Mouse (Mus musculus): ENCODE measurements at regions not wholly inside any gene's neighbourhood (a gene's known extent, or its start where the extent isn't known, plus 50 kb on each side); places are given as distances from the start of the nearest gene placed in this dataset.

DNA sequence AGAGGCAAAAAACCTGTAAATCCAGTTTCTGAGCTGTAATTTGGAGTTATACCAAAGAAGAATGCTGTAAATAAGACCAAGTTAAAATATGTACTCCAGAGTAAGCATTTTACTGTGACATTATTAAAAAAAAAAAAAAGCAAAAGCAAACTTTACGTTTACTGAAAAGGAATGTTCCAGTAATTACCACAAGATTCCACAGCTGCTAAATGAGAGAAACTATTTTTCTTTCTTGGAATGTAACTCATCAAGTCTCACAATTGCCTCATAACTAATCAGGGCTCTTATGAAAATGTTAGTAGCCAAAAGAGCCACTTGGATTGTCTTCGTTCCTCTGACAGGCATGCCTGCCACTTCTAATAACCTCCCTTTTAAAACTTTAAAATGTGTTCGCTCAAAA is 210.5 kb upstream of the Cited2 start:
- no peak overlapping the region for H3K27ac ChIP-seq (replicated peaks; ENCODE audit: low read depth, low read length)
- no peak overlapping the region for H3K4me2 ChIP-seq (ENCODE audit: low read depth, severe bottlenecking)
- no peak for ATAC-seq (ENCODE audit: insufficient number of reproducible peaks, low FRiP score, low TSS enrichment, low read depth)
- H3K4me1 ChIP-seq (ENCODE audit: control insufficient read depth, insufficient read depth, low read length): no peaks in the 10 kb centered on the region
- no peaks in the 10 kb centered on the region for H3K9me3 ChIP-seq (ENCODE audit: control insufficient read depth, low read length)
- no peaks in the 10 kb centered on the region for H3K36me3 ChIP-seq (ENCODE audit: control insufficient read depth, insufficient read depth, low read length)
- no peak for DNase-seq (ENCODE audit: low spot score)
- 55% methylated on average over 3 of the region's 3 CpGs for WGBS
- H3K4me3 ChIP-seq (ENCODE audit: low read depth, low read length): no peak overlapping the region
- H3K27me3 ChIP-seq (ENCODE audit: control insufficient read depth, insufficient read depth, low read length): no peaks in the 10 kb centered on the region
- no peak overlapping the region for H3K9ac ChIP-seq (ENCODE audit: low read length)

DNA sequence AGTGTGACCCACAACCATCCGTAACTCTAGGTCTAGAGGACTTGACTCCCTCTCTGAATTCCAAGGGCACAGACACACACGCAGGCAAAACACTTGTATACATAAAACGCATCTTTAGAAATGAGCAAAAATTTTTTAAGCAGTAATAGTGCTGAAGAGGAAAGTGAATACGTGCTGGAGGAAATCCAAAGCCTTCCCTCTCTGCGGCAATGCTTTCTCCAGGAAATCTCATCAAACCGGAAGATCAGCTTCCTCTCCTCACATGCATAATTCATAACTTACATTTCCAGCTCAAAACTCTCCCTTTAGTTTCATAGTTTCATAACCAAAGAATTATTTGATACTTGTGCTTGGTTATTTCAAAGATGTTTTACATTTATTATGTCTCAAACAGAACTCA is 209.3 kb upstream of the Cited2 start:
- Histone ChIP-seq H3K4me2 (ENCODE audit: low read depth, severe bottlenecking) (no peak overlapping the region), H3K27ac (replicated peaks; ENCODE audit: low read depth, low read length) (no peak overlapping the region), H3K36me3 (ENCODE audit: control insufficient read depth, insufficient read depth, low read length) (no peaks in the 10 kb centered on the region), H3K4me1 (ENCODE audit: control insufficient read depth, insufficient read depth, low read length) (no peaks in the 10 kb centered on the region), H3K9me3 (ENCODE audit: control insufficient read depth, low read length) (no peaks in the 10 kb centered on the region), H3K27me3 (ENCODE audit: control insufficient read depth, insufficient read depth, low read length) (no peaks in the 10 kb centered on the region), H3K4me3 (ENCODE audit: low read depth, low read length) (no peak overlapping the region), H3K9ac (ENCODE audit: low read length) (no peak overlapping the region)
- ATAC-seq (ENCODE audit: insufficient number of reproducible peaks, low FRiP score, low TSS enrichment, low read depth) (no peak), DNase-seq (ENCODE audit: low spot score) (no peak)
- WGBS: 94% methylated on average over 6 of the region's 6 CpGs

DNA sequence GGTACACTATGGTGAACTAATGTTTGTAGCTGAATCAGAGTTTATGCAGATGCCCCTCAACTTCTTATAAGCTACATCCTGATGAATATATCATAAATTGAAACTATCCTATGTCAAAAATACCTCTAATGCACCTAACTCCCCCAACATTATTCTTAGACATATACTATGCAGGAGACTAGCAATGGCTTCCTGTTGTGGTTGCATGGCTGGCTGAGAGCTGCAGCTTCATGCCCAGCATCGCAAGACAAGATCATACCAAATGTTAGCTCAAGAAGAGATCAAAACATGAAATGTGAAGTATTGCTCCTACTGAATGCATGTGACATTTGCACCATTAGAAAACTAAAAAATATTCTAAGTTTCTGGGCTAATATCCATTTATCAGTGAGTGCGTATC is 206.9 kb upstream of the Cited2 start:
- Histone ChIP-seq H3K4me1 (ENCODE audit: control insufficient read depth, insufficient read depth, low read length) (no peaks in the 10 kb centered on the region), H3K4me2 (ENCODE audit: low read depth, severe bottlenecking) (no peak overlapping the region), H3K36me3 (ENCODE audit: control insufficient read depth, insufficient read depth, low read length) (no peaks in the 10 kb centered on the region), H3K9ac (ENCODE audit: low read length) (no peak overlapping the region), H3K27ac (replicated peaks; ENCODE audit: low read depth, low read length) (no peak overlapping the region), H3K4me3 (ENCODE audit: low read depth, low read length) (no peak overlapping the region), H3K27me3 (ENCODE audit: control insufficient read depth, insufficient read depth, low read length) (no peaks in the 10 kb centered on the region), H3K9me3 (ENCODE audit: control insufficient read depth, low read length) (no peaks in the 10 kb centered on the region)
- no peak for ATAC-seq (ENCODE audit: insufficient number of reproducible peaks, low FRiP score, low TSS enrichment, low read depth)
- 95% methylated on average over 2 of the region's 2 CpGs for WGBS
- no peak for DNase-seq (ENCODE audit: low spot score)

DNA sequence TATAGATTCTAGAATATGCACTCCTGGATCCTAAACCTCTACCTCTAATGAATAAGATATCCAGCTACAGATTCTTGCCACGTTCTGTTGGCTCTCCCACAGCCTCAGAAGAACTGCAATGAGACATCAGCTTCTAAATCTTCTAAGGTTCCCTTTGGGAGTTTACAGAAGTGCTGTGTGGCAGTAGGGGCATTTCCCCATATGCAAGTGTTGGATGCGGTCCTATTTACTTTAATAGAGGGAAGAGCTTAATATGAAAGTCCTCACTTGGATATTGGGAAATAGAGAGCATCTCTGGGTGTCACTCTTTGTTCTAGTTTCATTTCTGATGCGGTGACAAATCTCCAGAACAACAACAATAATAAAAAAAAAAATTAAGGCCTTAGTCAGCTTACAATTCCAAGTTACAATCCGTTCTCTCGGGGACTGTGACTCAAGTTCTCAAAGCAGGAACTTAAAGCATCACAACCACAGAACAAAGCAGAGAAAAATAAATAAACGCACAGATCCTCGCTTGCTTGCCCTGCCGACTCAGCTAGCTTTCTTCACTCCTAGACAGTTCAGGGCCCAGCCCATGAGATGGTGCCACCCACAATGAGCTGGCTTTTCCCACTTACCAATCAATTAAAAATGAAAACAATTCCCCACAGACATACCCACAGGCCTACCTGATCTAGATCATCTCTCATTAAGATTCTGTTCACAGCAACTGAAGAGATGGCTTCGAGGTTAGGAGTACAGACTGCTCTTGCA is 204.4 kb upstream of the Cited2 start:
- H3K27me3 ChIP-seq (ENCODE audit: control insufficient read depth, insufficient read depth, low read length): no peaks in the 10 kb centered on the region
- H3K9ac ChIP-seq (ENCODE audit: low read length): no peak overlapping the region
- DNase-seq (ENCODE audit: low spot score): no peak
- H3K4me3 ChIP-seq (ENCODE audit: low read depth, low read length): no peak overlapping the region
- no peaks in the 10 kb centered on the region for H3K36me3 ChIP-seq (ENCODE audit: control insufficient read depth, insufficient read depth, low read length)
- ATAC-seq (ENCODE audit: insufficient number of reproducible peaks, low FRiP score, low TSS enrichment, low read depth): no peak
- WGBS: 72% methylated on average over 9 of the region's 9 CpGs
- H3K27ac ChIP-seq (replicated peaks; ENCODE audit: low read depth, low read length): no peak overlapping the region
- no peak overlapping the region for H3K4me2 ChIP-seq (ENCODE audit: low read depth, severe bottlenecking)
- H3K9me3 ChIP-seq (ENCODE audit: control insufficient read depth, low read length): no peaks in the 10 kb centered on the region
- no peaks in the 10 kb centered on the region for H3K4me1 ChIP-seq (ENCODE audit: control insufficient read depth, insufficient read depth, low read length)

DNA sequence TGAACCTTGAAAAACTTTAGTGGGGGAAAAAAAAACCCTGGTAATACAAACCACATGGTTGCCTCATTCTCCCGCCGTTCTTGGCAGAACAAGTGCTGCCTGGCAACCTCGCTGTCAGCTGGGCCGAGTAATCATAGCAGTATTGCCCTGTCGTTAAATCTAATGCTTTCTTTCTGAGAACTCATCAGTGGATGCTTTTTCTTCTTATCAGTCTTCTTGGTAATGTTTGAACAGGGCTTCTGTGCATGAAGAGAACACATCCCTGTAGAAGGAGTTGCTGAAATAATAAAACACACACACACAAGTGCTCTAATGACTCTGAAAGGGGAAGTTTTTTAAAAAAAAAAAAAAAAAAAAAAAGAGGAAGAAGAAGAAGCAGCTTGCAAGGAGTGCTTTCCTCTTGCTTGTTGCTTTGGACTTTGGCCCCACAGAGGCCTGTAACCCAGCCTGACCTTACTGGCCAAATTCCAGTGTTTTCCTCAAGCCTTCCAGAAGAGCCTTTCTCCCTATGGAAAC is 200.9 kb upstream of the Cited2 start:
- DNase-seq (ENCODE audit: low spot score): peak; percentile 68
- no peak overlapping the region for H3K27ac ChIP-seq (replicated peaks; ENCODE audit: low read depth, low read length)
- H3K9ac ChIP-seq (ENCODE audit: low read length): no peak overlapping the region
- no peak overlapping the region for H3K4me3 ChIP-seq (ENCODE audit: low read depth, low read length)
- no peaks in the 10 kb centered on the region for H3K36me3 ChIP-seq (ENCODE audit: control insufficient read depth, insufficient read depth, low read length)
- H3K27me3 ChIP-seq (ENCODE audit: control insufficient read depth, insufficient read depth, low read length): no peaks in the 10 kb centered on the region
- ATAC-seq (ENCODE audit: insufficient number of reproducible peaks, low FRiP score, low TSS enrichment, low read depth): no peak
- WGBS: 8% methylated on average over 5 of the region's 5 CpGs
- no peaks in the 10 kb centered on the region for H3K4me1 ChIP-seq (ENCODE audit: control insufficient read depth, insufficient read depth, low read length)
- H3K9me3 ChIP-seq (ENCODE audit: control insufficient read depth, low read length): no peaks in the 10 kb centered on the region
- peak overlapping the region; percentile 20; the same call in 1 of the 2 replicates for H3K4me2 ChIP-seq (ENCODE audit: low read depth, severe bottlenecking)

DNA sequence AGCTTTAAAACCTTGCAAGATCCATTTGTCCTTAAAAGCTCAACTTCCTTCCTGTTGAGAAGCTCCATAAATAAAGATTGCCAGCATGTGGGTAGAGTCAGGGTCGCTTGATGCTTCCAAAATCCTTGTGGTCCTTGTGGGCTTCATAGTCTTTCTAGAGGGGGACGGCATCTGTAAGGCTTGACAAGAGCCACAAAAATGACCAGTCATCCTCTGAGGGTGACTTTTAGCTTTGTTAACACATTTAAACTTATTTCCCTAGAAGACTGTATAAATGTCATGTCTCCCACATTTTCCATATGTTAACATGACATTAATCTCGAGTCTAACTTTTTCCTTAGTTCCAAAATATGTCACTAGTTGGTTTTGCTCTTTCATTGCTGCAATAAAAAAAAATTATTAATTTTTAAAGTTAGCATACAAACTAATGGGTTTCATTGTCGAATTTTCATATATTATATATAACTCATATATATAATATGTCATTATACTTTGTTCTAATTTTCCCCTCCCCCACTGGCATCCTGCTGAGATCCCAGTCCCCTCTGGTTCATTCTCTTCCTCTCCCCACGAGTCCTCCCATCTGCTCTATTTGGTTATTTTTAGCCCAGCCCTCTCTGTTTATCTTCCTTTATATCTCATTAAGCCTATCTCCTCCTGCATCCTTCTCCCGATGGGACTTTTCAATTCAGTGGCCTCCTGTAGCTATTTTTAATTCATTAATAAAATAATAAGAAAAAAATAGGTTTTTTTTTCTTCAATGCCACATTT is 199.3 kb upstream of the Cited2 start:
- 84% methylated on average over 6 of the region's 6 CpGs for WGBS
- ATAC-seq (ENCODE audit: insufficient number of reproducible peaks, low FRiP score, low TSS enrichment, low read depth): no peak

DNA sequence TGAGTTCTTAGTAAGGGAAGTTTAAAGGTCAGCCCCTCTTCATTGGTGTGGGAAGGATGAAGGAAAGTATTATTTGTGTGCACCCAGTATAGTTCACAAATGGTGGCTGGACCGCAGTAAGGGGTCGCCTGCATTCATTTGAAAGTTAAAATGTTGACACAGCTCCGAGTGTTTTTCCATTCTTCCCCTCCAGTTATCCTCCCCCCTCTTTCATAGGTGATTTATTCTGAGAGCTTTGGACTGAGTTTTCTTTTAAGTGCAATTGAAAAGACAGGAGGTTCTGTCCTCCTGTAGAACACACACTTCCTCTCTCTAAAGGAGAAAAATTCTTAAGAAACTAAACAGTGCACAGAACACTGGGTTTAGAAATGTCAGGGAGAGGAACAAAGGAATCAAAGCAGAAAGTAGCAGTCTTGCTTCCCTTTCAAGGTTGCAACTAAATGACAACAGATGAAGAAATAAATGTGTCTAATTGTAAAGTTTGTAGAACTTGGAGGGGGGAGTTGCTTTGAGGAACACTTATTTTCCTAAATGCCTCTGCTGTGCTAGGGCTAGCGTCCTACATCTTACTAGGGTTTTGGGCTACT is 195.8 kb upstream of the Cited2 start:
- Histone ChIP-seq H3K9ac (ENCODE audit: low read length) (no peak overlapping the region), H3K27me3 (ENCODE audit: control insufficient read depth, insufficient read depth, low read length) (no peaks in the 10 kb centered on the region), H3K4me3 (ENCODE audit: low read depth, low read length) (no peak overlapping the region), H3K4me2 (ENCODE audit: low read depth, severe bottlenecking) (no peak overlapping the region), H3K36me3 (ENCODE audit: control insufficient read depth, insufficient read depth, low read length) (no peaks in the 10 kb centered on the region), H3K9me3 (ENCODE audit: control insufficient read depth, low read length) (no peaks in the 10 kb centered on the region), H3K27ac (replicated peaks; ENCODE audit: low read depth, low read length) (no peak overlapping the region), H3K4me1 (ENCODE audit: control insufficient read depth, insufficient read depth, low read length) (no peaks in the 10 kb centered on the region)
- 79% methylated on average over 4 of the region's 4 CpGs for WGBS
- DNase-seq (ENCODE audit: low spot score) (no peak), ATAC-seq (ENCODE audit: insufficient number of reproducible peaks, low FRiP score, low TSS enrichment, low read depth) (no peak)

More for the DNA sequence above, 199.3 kb upstream of the Cited2 start:
- H3K27me3 ChIP-seq (ENCODE audit: control insufficient read depth, insufficient read depth, low read length): no peaks in the 10 kb centered on the region
- H3K27ac ChIP-seq (replicated peaks; ENCODE audit: low read depth, low read length): no peak overlapping the region
- H3K4me3 ChIP-seq (ENCODE audit: low read depth, low read length): no peak overlapping the region
- DNase-seq (ENCODE audit: low spot score): no peak
- no peaks in the 10 kb centered on the region for H3K4me1 ChIP-seq (ENCODE audit: control insufficient read depth, insufficient read depth, low read length)
- no peak overlapping the region for H3K9ac ChIP-seq (ENCODE audit: low read length)
- no peak overlapping the region for H3K4me2 ChIP-seq (ENCODE audit: low read depth, severe bottlenecking)
- no peaks in the 10 kb centered on the region for H3K9me3 ChIP-seq (ENCODE audit: control insufficient read depth, low read length)
- H3K36me3 ChIP-seq (ENCODE audit: control insufficient read depth, insufficient read depth, low read length): no peaks in the 10 kb centered on the region

DNA sequence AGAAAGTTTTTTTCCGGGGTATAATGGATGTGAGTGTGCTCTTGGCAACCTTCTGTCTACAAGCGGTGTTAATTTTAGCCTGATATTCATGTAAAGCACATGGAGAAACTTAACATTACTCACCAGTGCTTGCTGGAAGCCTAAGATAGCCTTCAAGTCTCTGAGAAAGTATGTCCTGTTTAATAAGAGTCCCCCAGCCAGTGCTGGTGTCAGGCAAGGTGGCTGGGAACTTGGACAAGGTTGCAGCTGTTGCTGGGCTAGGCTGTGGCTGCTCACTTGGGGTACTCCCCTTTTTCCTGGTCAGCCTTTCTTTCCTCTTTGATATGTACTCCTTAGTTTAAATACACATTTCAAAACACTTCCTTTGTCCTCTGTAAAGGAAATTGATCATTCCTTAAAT is 194.9 kb upstream of the Cited2 start:
- Histone ChIP-seq H3K9ac (ENCODE audit: low read length) (no peak overlapping the region), H3K4me1 (ENCODE audit: control insufficient read depth, insufficient read depth, low read length) (no peaks in the 10 kb centered on the region), H3K27me3 (ENCODE audit: control insufficient read depth, insufficient read depth, low read length) (no peaks in the 10 kb centered on the region), H3K9me3 (ENCODE audit: control insufficient read depth, low read length) (no peaks in the 10 kb centered on the region), H3K27ac (replicated peaks; ENCODE audit: low read depth, low read length) (no peak overlapping the region), H3K36me3 (ENCODE audit: control insufficient read depth, insufficient read depth, low read length) (no peaks in the 10 kb centered on the region), H3K4me3 (ENCODE audit: low read depth, low read length) (no peak overlapping the region), H3K4me2 (ENCODE audit: low read depth, severe bottlenecking) (no peak overlapping the region)
- WGBS: 75% methylated on average over 2 of the region's 2 CpGs
- DNase-seq (ENCODE audit: low spot score): peak; percentile 31
- no peak for ATAC-seq (ENCODE audit: insufficient number of reproducible peaks, low FRiP score, low TSS enrichment, low read depth)
